Mouse (Mus musculus) liver, adult (tissue): Measurements from ENCODE around the gene Ubac2.

Source experiments
- GATA4 ChIP-seq: IDR thresholded peaks from 2 replicates; pipeline ENCODE4 v1.6.1; 2014; ENCODE audit warnings: mild to moderate bottlenecking, low read length; ENCODE audit not compliant: insufficient replicate concordance

Gene Ubac2

GRCm38 (mm10) chr14:121929243-121929951 is 51.0 kb downstream of the Ubac2 start:
- peak; percentile 82 for TF ChIP-seq GATA4

- TF ChIP-seq GATA4: no peak
Measured at GRCm38 (mm10) chr14:121930731-121931383, 52.4 kb downstream of the Ubac2 start.

GRCm38 (mm10) chr14:121931594-121931993 is 53.2 kb downstream of the Ubac2 start:
- no peak for TF ChIP-seq GATA4

- TF ChIP-seq GATA4: no peak
Measured at GRCm38 (mm10) chr14:121932180-121932579, 53.8 kb downstream of the Ubac2 start.

- no peak for TF ChIP-seq GATA4
Measured at GRCm38 (mm10) chr14:121933906-121934596, 55.6 kb downstream of the Ubac2 start.

GRCm38 (mm10) chr14:121934597-121934946 is 56.2 kb downstream of the Ubac2 start:
- TF ChIP-seq GATA4: no peak

- no peak for TF ChIP-seq GATA4
Measured at GRCm38 (mm10) chr14:121936356-121936755, 57.9 kb downstream of the Ubac2 start.

GRCm38 (mm10) chr14:121936856-121937255 is 58.4 kb downstream of the Ubac2 start:
- TF ChIP-seq GATA4: no peak

GRCm38 (mm10) chr14:121937601-121938255 is 59.3 kb downstream of the Ubac2 start:
- TF ChIP-seq GATA4: no peak

- TF ChIP-seq GATA4: no peak
Measured at GRCm38 (mm10) chr14:121938256-121939191, 60.1 kb downstream of the Ubac2 start.

GRCm38 (mm10) chr14:121939582-121939981 is 61.2 kb downstream of the Ubac2 start:
- no peak for TF ChIP-seq GATA4

GRCm38 (mm10) chr14:121946131-121946530 is 67.7 kb downstream of the Ubac2 start:
- no peak for TF ChIP-seq GATA4

GRCm38 (mm10) chr14:121946728-121947127 is 68.3 kb downstream of the Ubac2 start:
- no peak for TF ChIP-seq GATA4

- no peak for TF ChIP-seq GATA4
Measured at GRCm38 (mm10) chr14:121947201-121947760, 68.9 kb downstream of the Ubac2 start.
